Mouse (Mus musculus) MEL (cell line): ENCODE data around the gene Upb1. TPM values are rescaled to one million over a fixed set of nuclear protein-coding genes. Genes with fewer than 3 reads are reported as not detected.
A peak's percentile ranks its signal among the peaks of the same experiment; 100 is the strongest.
"Not testable (repeated sequence)": the region's sequence is repeated elsewhere in the genome, so short reads cannot be mapped to it uniquely, and the experiment has no call there.

ENCODE experiments used
- DNase-seq: peaks from one replicate; pipeline ENCODE4 v3.0.0; 2011; ENCODE audit warnings: low read depth, low spot score
- H3K27ac ChIP-seq: 2 replicates; pipeline ENCODE4 v1.5.1; 2012; ENCODE audit warnings: low read depth, mild to moderate bottlenecking, control low read depth, low read length, moderate library complexity; ENCODE audit not compliant: control insufficient read depth
- H3K27me3 ChIP-seq, 2 experiments: fragments of 150-350 bp in 1 of 2; sonication (generic) in 1 of 2; 2 replicates each; pipeline ENCODE4 v1.6.1; 2012; ENCODE audit warnings: low read length in 2 of 2, mild to moderate bottlenecking in 2 of 2, improper control_type of control experiment in 1 of 2, moderate library complexity in 1 of 2; ENCODE audit not compliant: insufficient read depth in 2 of 2, control insufficient read depth in 1 of 2
- H3K36me3 ChIP-seq, 2 experiments: 2 replicates each; pipeline ENCODE4 v1.6.1; 2012 to 2014; ENCODE audit warnings: low read length in 2 of 2, improper control_type of control experiment in 1 of 2, inconsistent platforms in 1 of 2, mild to moderate bottlenecking in 1 of 2; ENCODE audit not compliant: insufficient read depth in 2 of 2, control insufficient read depth in 1 of 2
- H3K4me1 ChIP-seq, 2 experiments: fragments of 150-350 bp in 1 of 2; sonication (generic) in 1 of 2; 2 replicates each; pipeline ENCODE4 v1.6.1; 2012; ENCODE audit warnings: low read length in 2 of 2, improper control_type of control experiment in 1 of 2, mild to moderate bottlenecking in 1 of 2; ENCODE audit not compliant: insufficient read depth in 2 of 2, control insufficient read depth in 1 of 2
- H3K4me3 ChIP-seq, 2 experiments: fragments of 150-350 bp in 1 of 2; sonication (generic) in 1 of 2; 2 replicates each; pipeline ENCODE4 v1.5.1; 2012; ENCODE audit warnings: low read depth in 2 of 2, low read length in 2 of 2, mild to moderate bottlenecking in 2 of 2, moderate library complexity in 2 of 2, control low read depth in 1 of 2, improper control_type of control experiment in 1 of 2; ENCODE audit not compliant: control insufficient read depth in 1 of 2, insufficient read depth in 1 of 2
- H3K79me2 ChIP-seq: 2 replicates; pipeline ENCODE4 v1.6.1; 2012; ENCODE audit warnings: mild to moderate bottlenecking, low read length, moderate library complexity; ENCODE audit not compliant: control insufficient read depth, poor library complexity, insufficient read depth
- H3K9ac ChIP-seq: 2 replicates; pipeline ENCODE4 v1.6.1; 2012; ENCODE audit warnings: low read depth, mild to moderate bottlenecking, control low read depth, low read length, moderate library complexity; ENCODE audit not compliant: control insufficient read depth, poor library complexity, severe bottlenecking
- H3K9me3 ChIP-seq: fragments of 150-350 bp; sonication (generic); replicated peaks from 2 replicates; pipeline ENCODE4 v1.6.1; 2012; ENCODE audit warnings: mild to moderate bottlenecking, low read length, improper control_type of control experiment, moderate library complexity; ENCODE audit not compliant: insufficient read depth
- BHLHE40 ChIP-seq: IDR thresholded peaks from 2 replicates; pipeline ENCODE4 v1.6.1; 2012; ENCODE audit warnings: low read depth, mild to moderate bottlenecking, inconsistent platforms, low read length, improper control_type of control experiment, borderline replicate concordance
- CTCF ChIP-seq, 3 experiments: IDR thresholded peaks in 2 of 3; conservative IDR thresholded peaks in 1 of 3; 2 replicates each; pipeline ENCODE4 v1.5.1; 2011 to 2012; ENCODE audit warnings: low read length in 3 of 3, low read depth in 2 of 3, mild to moderate bottlenecking in 2 of 3, improper control_type of control experiment in 1 of 3, inconsistent platforms in 1 of 3, mixed read lengths in 1 of 3, moderate library complexity in 1 of 3; ENCODE audit not compliant: control insufficient read depth in 1 of 3, insufficient read depth in 1 of 3, poor library complexity in 1 of 3, severe bottlenecking in 1 of 3
- EP300 ChIP-seq, 2 experiments: IDR thresholded peaks; 2 replicates each; pipeline ENCODE4 v1.6.1; 2011; ENCODE audit warnings: improper control_type of control experiment in 2 of 2, low read length in 2 of 2, low read depth in 1 of 2, mild to moderate bottlenecking in 1 of 2
- HCFC1 ChIP-seq: IDR thresholded peaks from 2 replicates; pipeline ENCODE4 v1.6.1; 2012; ENCODE audit warnings: low read depth, mild to moderate bottlenecking, inconsistent platforms, low read length, improper control_type of control experiment, moderate library complexity
- JUND ChIP-seq: IDR thresholded peaks from 2 replicates; pipeline ENCODE4 v1.6.1; 2011; ENCODE audit warnings: low read depth, mild to moderate bottlenecking, improper control_type of control experiment, low read length
- MXI1 ChIP-seq: IDR thresholded peaks from 2 replicates; pipeline ENCODE4 v1.6.1; 2011; ENCODE audit warnings: mild to moderate bottlenecking, low read depth, low read length, improper control_type of control experiment
- MYB ChIP-seq: IDR thresholded peaks from 2 replicates; pipeline ENCODE4 v1.6.1; 2011; ENCODE audit warnings: mild to moderate bottlenecking, low read depth, low read length, improper control_type of control experiment
- MYC ChIP-seq: IDR thresholded peaks from 2 replicates; pipeline ENCODE4 v1.6.1; 2011; ENCODE audit warnings: low read depth, mild to moderate bottlenecking, low read length, improper control_type of control experiment, moderate library complexity
- NRF1 ChIP-seq: IDR thresholded peaks from 2 replicates; pipeline ENCODE4 v1.6.1; 2014; ENCODE audit warnings: low read depth, mild to moderate bottlenecking, inconsistent platforms, low read length, improper control_type of control experiment, moderate library complexity; ENCODE audit not compliant: poor library complexity, insufficient read depth, severe bottlenecking
- POLR2AphosphoS2 ChIP-seq: IDR thresholded peaks from 2 replicates; pipeline ENCODE4 v1.6.1; 2011; ENCODE audit warnings: low read length, improper control_type of control experiment
- RAD21 ChIP-seq: IDR thresholded peaks from 2 replicates; pipeline ENCODE4 v1.6.1; 2011; ENCODE audit warnings: mild to moderate bottlenecking, low read depth, low read length, improper control_type of control experiment
- TBP ChIP-seq: IDR thresholded peaks from 2 replicates; pipeline ENCODE4 v1.8.0; 2011; ENCODE audit warnings: low read depth, low read length, improper control_type of control experiment
- USF1 ChIP-seq: IDR thresholded peaks from 2 replicates; pipeline ENCODE4 v1.6.1; 2014; ENCODE audit warnings: low read depth, mild to moderate bottlenecking, inconsistent platforms, low read length, improper control_type of control experiment, moderate library complexity
- USF2 ChIP-seq, 2 experiments: IDR thresholded peaks; 2 replicates each; pipeline ENCODE4 v1.6.1; 2011 to 2012; ENCODE audit warnings: improper control_type of control experiment in 2 of 2, low read length in 2 of 2, borderline replicate concordance in 1 of 2, inconsistent platforms in 1 of 2, low read depth in 1 of 2, mild to moderate bottlenecking in 1 of 2; ENCODE audit not compliant: insufficient read depth in 1 of 2
- ZKSCAN1 ChIP-seq: IDR thresholded peaks from 2 replicates; pipeline ENCODE4 v1.6.1; 2012; ENCODE audit warnings: low read depth, mild to moderate bottlenecking, inconsistent platforms, low read length, improper control_type of control experiment, moderate library complexity
- ZNF384 ChIP-seq: IDR thresholded peaks from 2 replicates; pipeline ENCODE4 v1.6.1; 2012; ENCODE audit warnings: low read depth, mild to moderate bottlenecking, inconsistent platforms, low read length, improper control_type of control experiment
- polyA plus RNA-seq, 2 experiments: library from polyadenylated mRNA; stranded (reverse) in 1 of 2; unstranded in 1 of 2; fragments of >175 nt in 1 of 2; fragments of >200 nt in 1 of 2; gene quantifications; 2 replicates each; pipeline versions ENCODE4 v1.2.1 to v1.2.4; 2012; ENCODE audit warnings: low replicate concordance in 2 of 2, low read depth in 1 of 2; ENCODE audit not compliant: insufficient read length in 2 of 2, insufficient read depth in 1 of 2, missing spikeins in 1 of 2
- total RNA-seq: library from RNA; depleted of rRNA; stranded (reverse); fragments of 300-350 nt; gene quantifications from 2 replicates; pipeline ENCODE4 v1.2.3, GENCODE M21; 2012

Gene Upb1
- total and polyA plus RNA-seq, 3 experiments: 0.03 TPM; not detected in 2

DNA sequence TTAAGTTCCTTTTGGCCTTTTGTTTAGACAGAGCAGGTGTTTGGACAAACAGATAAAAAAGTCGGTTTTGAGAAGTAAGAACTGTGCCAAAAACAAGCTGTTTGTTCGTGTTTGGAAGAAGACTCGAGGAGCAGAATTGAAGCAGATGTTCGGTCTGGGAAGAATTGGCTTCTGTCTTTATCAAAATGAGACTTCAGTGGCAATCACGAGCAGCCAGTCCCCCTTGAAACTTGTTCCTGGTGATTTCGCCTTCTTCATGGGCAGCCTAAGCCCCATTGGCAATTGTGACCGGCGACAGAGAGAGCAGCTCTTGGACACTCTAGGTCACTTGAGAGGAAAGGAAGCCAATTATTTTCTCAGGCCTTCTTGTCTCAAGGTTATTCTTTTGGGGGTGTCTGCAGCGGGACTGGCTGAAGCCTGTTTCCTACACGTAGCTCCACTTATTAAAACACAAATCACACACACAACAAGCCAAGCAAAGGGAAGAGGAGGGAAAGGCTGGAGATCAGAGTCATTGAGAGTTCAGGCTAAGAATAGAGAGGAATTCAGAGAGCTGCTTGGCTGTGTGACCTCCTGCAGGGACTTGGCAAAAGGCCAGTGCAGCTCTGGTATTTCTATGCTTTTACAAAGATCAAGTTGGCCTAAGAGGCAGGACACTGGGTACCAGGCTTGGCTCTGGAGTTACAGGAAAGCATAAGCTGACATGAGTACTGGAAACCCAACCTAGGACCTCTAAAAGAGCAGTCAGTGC is 50.3 kb downstream of the Upb1 start:
- no peak overlapping the region for H3K27ac ChIP-seq
- no peaks in the 10 kb centered on the region for H3K79me2 ChIP-seq
- no peak overlapping the region for H3K4me3 ChIP-seq
- TF ChIP-seq JUND (no peak), MYC (no peak), MYB (no peak), USF2 (IDR thresholded peaks at IDR 0.05; ENCODE audit: borderline replicate concordance in 1 of 2, insufficient read depth in 1 of 2, low read depth in 1 of 2, low read length in 2 of 2) (no peak), RAD21 (no peak), TBP (no peak), CTCF (IDR thresholded peaks at IDR 0.05 in 2 of 3, conservative IDR thresholded peaks at IDR 0.05 in 1 of 3; ENCODE audit: control insufficient read depth in 1 of 3, insufficient read depth in 1 of 3, low read depth in 2 of 3, low read length in 3 of 3, poor library complexity in 1 of 3, severe bottlenecking in 1 of 3) (no peak), MXI1 (no peak), USF1 (no peak), EP300 (IDR thresholded peaks at IDR 0.05; ENCODE audit: low read depth in 1 of 2, low read length in 2 of 2) (no peak), ZKSCAN1 (no peak), POLR2AphosphoS2 (no peak), BHLHE40 (no peak), ZNF384 (no peak), HCFC1 (no peak)
- H3K36me3 ChIP-seq: no peaks in the 10 kb centered on the region
- H3K4me1 ChIP-seq: no peaks in the 10 kb centered on the region
- no peak for DNase-seq
- peaks cover 0 to 3% of the 10 kb centered on the region in 2 experiments; a peak in 1 of 4 replicates for H3K27me3 ChIP-seq
- no peaks in the 10 kb centered on the region for H3K9me3 ChIP-seq
- no peak overlapping the region for H3K9ac ChIP-seq

DNA sequence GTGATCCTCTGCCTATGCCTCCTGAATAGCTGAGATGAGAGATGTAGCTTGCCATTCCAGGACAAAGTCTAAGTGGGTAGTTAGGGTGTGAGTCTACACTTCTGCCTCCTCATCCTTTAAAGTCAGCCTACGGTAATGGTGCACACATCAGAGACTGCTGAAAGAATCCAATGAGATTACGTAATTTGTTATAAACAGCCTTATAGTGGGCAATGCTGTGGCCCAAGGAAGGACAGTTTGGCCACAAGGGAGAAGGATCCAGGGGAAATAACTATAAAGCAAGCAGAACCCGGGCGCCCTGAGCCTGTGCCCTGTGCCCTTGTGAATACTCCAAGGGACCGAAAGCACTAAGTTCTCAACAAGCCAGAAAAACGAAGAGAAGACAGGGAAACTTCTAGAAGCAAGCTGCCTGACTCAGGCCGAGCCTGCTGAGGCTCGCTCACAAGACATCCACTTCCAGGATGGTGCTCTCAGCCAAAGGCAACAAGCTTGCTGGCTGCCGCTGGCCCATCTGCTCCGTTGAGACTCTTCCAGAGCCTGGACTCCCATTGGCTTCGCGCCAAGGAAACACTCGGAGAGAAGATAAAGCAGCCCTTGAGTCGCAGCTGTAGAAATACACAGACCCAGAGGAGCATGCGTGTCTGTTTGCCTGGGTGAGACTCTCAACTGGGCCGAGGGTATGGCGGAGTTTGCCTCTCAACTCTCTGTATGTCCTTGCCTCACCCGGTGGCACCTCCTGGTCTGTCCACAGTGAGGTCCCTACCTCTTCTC is 55.3 kb downstream of the Upb1 start:
- H3K36me3 ChIP-seq, H3K79me2 ChIP-seq: not testable (repeated sequence)
- peak; percentile 51; the same call in 1 of the 2 replicates for TF ChIP-seq NRF1
- TF ChIP-seq, all 39 proteins: peak for 1; not testable (repeated sequence) for 38
- not testable (repeated sequence) for H3K27ac ChIP-seq, H3K4me1 ChIP-seq, H3K9me3 ChIP-seq, H3K27me3 ChIP-seq, H3K4me3 ChIP-seq
- peak overlapping the region; percentile 34; the same call in 1 of the 2 replicates for H3K9ac ChIP-seq
- DNase-seq: peak; percentile 31
